Mouse (Mus musculus): Measurements from ENCODE around the gene Gm15085. TPM values are rescaled to one million over a fixed set of nuclear protein-coding genes. Genes with fewer than 3 reads are reported as not detected.
"Not testable (repeated sequence)": the region's sequence is repeated elsewhere in the genome, so short reads cannot be mapped to it uniquely, and the experiment has no call there.

Gm15085 gene
- polyA plus RNA-seq (2012; rRNA removed), result not detected in 2 replicates
- not detected in 2 replicates for polyA plus RNA-seq (2014; fragmentation: Nextera tagmentation; extraction: Ambion mirVana)

DNA sequence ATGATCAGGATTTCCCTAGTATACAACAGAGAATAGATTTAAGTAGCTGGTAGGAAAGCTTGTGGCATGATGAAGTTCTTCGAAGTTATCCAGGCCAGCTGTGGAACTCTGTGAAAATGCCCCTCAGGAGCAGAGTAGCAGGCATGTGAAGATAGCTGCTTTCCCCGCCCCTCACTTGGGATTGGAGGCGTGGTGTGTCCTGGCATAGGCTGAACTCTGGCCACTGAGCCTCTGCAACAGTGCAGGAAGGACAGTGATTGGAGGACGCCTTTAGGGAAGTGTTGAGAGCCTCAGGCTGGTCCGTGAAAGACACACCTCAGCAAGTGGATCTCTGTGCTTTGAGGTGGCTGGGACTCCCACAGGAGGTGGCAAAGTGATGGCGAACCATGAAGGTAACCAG, at the start of gene Gm15085:
TSS of gene Gm15085 (plus strand) at position 301 of the 400 bp plus-strand sequence.
- H3K4me2 ChIP-seq (replicated peaks; ENCODE audit: low read depth, low read length, severe bottlenecking); DNase-seq (ENCODE audit: low spot score); H3K36me3 ChIP-seq (ENCODE audit: control insufficient read depth, insufficient read depth, low read length); H3K27me3 ChIP-seq (ENCODE audit: control insufficient read depth, insufficient read depth, low read length); ATAC-seq (ENCODE audit: low FRiP score, low read depth); H3K9ac ChIP-seq (ENCODE audit: low read depth, low read length, severe bottlenecking); H3K4me1 ChIP-seq (ENCODE audit: control insufficient read depth, insufficient read depth, low read length); H3K9me3 ChIP-seq (ENCODE audit: control insufficient read depth, low read length); H3K4me3 ChIP-seq (replicated peaks; ENCODE audit: low read length); H3K27ac ChIP-seq (replicated peaks; ENCODE audit: low read depth, low read length): not testable (repeated sequence)
- no CpG with 5 or more reads among the region's 6 CpGs for WGBS

Other genes starting within 250 kb of the Gm15085 start
- gene Gm15093, start 175.2 kb upstream of the Gm15085 start, polyA plus RNA-seq (2012; rRNA removed), result not detected in 2 replicates
- not detected in 2 replicates for gene Gm15093, start 175.2 kb upstream of the Gm15085 start, polyA plus RNA-seq (2014; fragmentation: Nextera tagmentation; extraction: Ambion mirVana)
- not detected in 2 replicates for gene Gm10439, start 147.0 kb downstream of the Gm15085 start, polyA plus RNA-seq (2012; rRNA removed)
- gene Gm10439, start 147.0 kb downstream of the Gm15085 start, polyA plus RNA-seq (2014; fragmentation: Nextera tagmentation; extraction: Ambion mirVana), result not detected in 2 replicates

Measured in limb, embryonic 14.5 days (tissue).